10 mouse cellular contexts compared by ENCODE assay signal in genomic region chr8:111561824-111562223, GRCm38 (mm10). TPM values are rescaled to one million over a fixed set of nuclear protein-coding genes. Genes with fewer than 3 reads are reported as not detected.
DNase-seq lines count a peak whose midpoint lies in the region; ATAC-seq and TF ChIP-seq lines count a peak whose summit lies in the region.
"Had no signal": no experiment of that assay in that cellular context is flagged by ENCODE, and none has a peak within 500 bp of the region (broad histone marks: within the 10 kb centered on the region; RNA-seq: fewer than 3 reads in every experiment).

No protein-coding gene starts in this region.

- H3K27ac ChIP-seq in MEL (ENCODE audit: control insufficient read depth, low read depth, low read length), result no peak overlapping the region
- H3K27ac ChIP-seq in heart, postnatal 0 days (ENCODE audit: low read depth), result peak overlapping the region; percentile 83
- H3K27ac ChIP-seq: embryonic facial prominence, embryonic 10.5 days had no signal

- WGBS in heart, postnatal 0 days, result 31% methylated on average over 4 of the region's 4 CpGs

- no peak overlapping the region for H3K9ac ChIP-seq in MEL (ENCODE audit: control insufficient read depth, low read depth, low read length, poor library complexity, severe bottlenecking)
- no peak overlapping the region for H3K9ac ChIP-seq in heart, postnatal 0 days (replicated peaks; ENCODE audit: low read depth, low read length)

- TF ChIP-seq POLR2A in MEL (IDR thresholded peaks at IDR 0.05; ENCODE audit: control insufficient read depth in 1 of 2, insufficient read depth in 1 of 2, low read depth in 1 of 2, low read length in 2 of 2, poor library complexity in 1 of 2), result no peak

- no peak for TF ChIP-seq CTCF in MEL (IDR thresholded peaks at IDR 0.05 in 2 of 3, conservative IDR thresholded peaks at IDR 0.05 in 1 of 3; ENCODE audit: control insufficient read depth in 1 of 3, insufficient read depth in 1 of 3, low read depth in 2 of 3, low read length in 3 of 3, poor library complexity in 1 of 3, severe bottlenecking in 1 of 3)
- no peak for TF ChIP-seq CTCF in heart, postnatal 0 days (IDR thresholded peaks at IDR 0.05; ENCODE audit: low read depth)

- H3K36me3 ChIP-seq in MEL (ENCODE audit: control insufficient read depth in 1 of 2, insufficient read depth in 2 of 2, low read length in 2 of 2), result peaks cover 0 to 42% of the 10 kb centered on the region in 2 experiments; a peak in 2 of 4 replicates
- peaks cover 3% of the 10 kb centered on the region; the same call in 1 of the 2 replicates for H3K36me3 ChIP-seq in heart, postnatal 0 days (replicated peaks; ENCODE audit: control insufficient read depth, insufficient read depth, low read length)

- H3K9me3 ChIP-seq in MEL (replicated peaks; ENCODE audit: insufficient read depth, low read length), result no peaks in the 10 kb centered on the region
- H3K9me3 ChIP-seq in heart, postnatal 0 days (replicated peaks; ENCODE audit: control insufficient read depth, low read length), result no peaks in the 10 kb centered on the region
- H3K9me3 ChIP-seq: embryonic facial prominence, embryonic 10.5 days had no signal

- H3K4me1 ChIP-seq in MEL (ENCODE audit: control insufficient read depth in 1 of 2, insufficient read depth in 2 of 2, low read length in 2 of 2), result peaks cover 33 to 44% of the 10 kb centered on the region in 2 experiments
- H3K4me1 ChIP-seq in heart, postnatal 0 days (ENCODE audit: control insufficient read depth, insufficient read depth), result peaks cover 38% of the 10 kb centered on the region

- TF ChIP-seq RAD21 in MEL (IDR thresholded peaks at IDR 0.05; ENCODE audit: low read depth, low read length), result no peak

- DNase-seq in B cell, adult 2 months, result peak; percentile 63 to 67
- peak; percentile 48 for DNase-seq in MEL (ENCODE audit: low read depth, low spot score)
- peak; percentile 49 for DNase-seq in heart, postnatal 0 days (ENCODE audit: low spot score)
- no peak for DNase-seq in layer of hippocampus, postnatal 25 days (ENCODE audit: extremely low spot score in 1 of 2, low spot score in 1 of 2)
- DNase-seq in layer of hippocampus, adult 18-20 months (ENCODE audit: low spot score in 2 of 2), result no peak
- DNase-seq in left cerebral cortex, postnatal 36 days (ENCODE audit: low spot score in 2 of 2), result no peak
- DNase-seq: gastrocnemius, postnatal 36 days had no signal

- peak overlapping the region; percentile 39 for H3K4me2 ChIP-seq in heart, postnatal 0 days (ENCODE audit: low read depth, low read length)

- intact Hi-C loops in left cerebral cortex, postnatal 36 days (cut with DNase I), result no loop called here

- peak; percentile 62 for ATAC-seq in heart, postnatal 0 days (ENCODE audit: insufficient read depth, low read depth)
- ATAC-seq in megakaryocyte progenitor cell, adult 5-6 weeks (replicated peaks; ENCODE audit: poor library complexity), result peak; percentile 56
- no peak for ATAC-seq in erythroblast, adult 5-6 weeks (replicated peaks; ENCODE audit: low FRiP score, poor library complexity, severe bottlenecking)

- H3K4me3 ChIP-seq in MEL (ENCODE audit: control insufficient read depth in 1 of 2, insufficient read depth in 1 of 2, low read depth in 2 of 2, low read length in 2 of 2), result no peak overlapping the region
- H3K4me3 ChIP-seq in heart, postnatal 0 days (ENCODE audit: low read depth, low read length), result no peak overlapping the region
- H3K4me3 ChIP-seq: embryonic facial prominence, embryonic 10.5 days had no signal

- no peak for TF ChIP-seq EP300 in MEL (IDR thresholded peaks at IDR 0.05; ENCODE audit: low read depth in 1 of 2, low read length in 2 of 2)
- no peak for TF ChIP-seq EP300 in heart, postnatal 0 days (IDR thresholded peaks at IDR 0.05; ENCODE audit: low read depth)

- peaks cover 6% of the 10 kb centered on the region for H3K79me2 ChIP-seq in MEL (ENCODE audit: control insufficient read depth, insufficient read depth, low read length, poor library complexity)

- H3K27me3 ChIP-seq in MEL (ENCODE audit: control insufficient read depth in 1 of 2, insufficient read depth in 2 of 2, low read length in 2 of 2), result no peaks in the 10 kb centered on the region
- no peaks in the 10 kb centered on the region for H3K27me3 ChIP-seq in heart, postnatal 0 days (ENCODE audit: control insufficient read depth, insufficient read depth, low read length)

TF ChIP-seq in MEL, 35 proteins besides CTCF, POLR2A, EP300 and RAD21:
- no peak for TF ChIP-seq MEF2A (IDR thresholded peaks at IDR 0.05; ENCODE audit: extremely low read depth, insufficient replicate concordance, low read depth, low read length, poor library complexity, severe bottlenecking)
- 0 out of 2 replicates have a peak, but pooled peaks have one; percentile 12 for TF ChIP-seq USF1 (IDR thresholded peaks at IDR 0.05; ENCODE audit: low read depth, low read length)

RNA-seq across cellular contexts. Expression of gene Znrf1, which starts 25.9 kb away (rescaled TPM):
- total RNA-seq in MEL (2012; rRNA removed), result 16.6 and 18.4 TPM in 2 replicates
- 10 to 100 TPM in 1 of 2 experiments, not detected in 1; 36.0 TPM for polyA plus RNA-seq in MEL (2012; ENCODE audit: insufficient read depth in 1 of 2, insufficient read length in 2 of 2, low read depth in 1 of 2, low replicate concordance in 2 of 2, missing spikeins in 1 of 2)
- 52.1 and 69.1 TPM in 2 replicates for total RNA-seq in heart, postnatal 0 days (2014; rRNA removed; ENCODE audit: low replicate concordance)
- 13.9 and 15.1 TPM in 2 replicates for polyA plus RNA-seq in heart, postnatal 0 days (2015; fragmentation: Nextera tagmentation; extraction: Ambion mirVana)
- total RNA-seq in megakaryocyte progenitor cell, adult 5-6 weeks (2015), result 71.1 and 76.6 TPM in 2 replicates
- 57.9 and 66.1 TPM in 2 replicates for total RNA-seq in megakaryocyte progenitor cell, adult 5-6 weeks (2017)
- total RNA-seq in layer of hippocampus, postnatal 25 days (2021), result 100 to 1,000 TPM; 106 to 116 TPM
- 100 to 1,000 TPM in 1 of 2 experiments, 10 to 100 TPM in 1; 97.9 to 102 TPM for total RNA-seq in layer of hippocampus, adult 18-20 months (2021)
- total RNA-seq in erythroblast, adult 5-6 weeks (2015; ENCODE audit: low replicate concordance), result 5.8 and 35.1 TPM in 2 replicates
- total RNA-seq in erythroblast, adult 5-6 weeks (2017; ENCODE audit: low replicate concordance), result 7.1 and 14.6 TPM in 2 replicates
- total RNA-seq in left cerebral cortex, postnatal 36 days (2021), result 100 to 1,000 TPM; 154 to 166 TPM

RNA-seq across cellular contexts. Expression of gene Wdr59, which starts 39.9 kb away (rescaled TPM):
- total RNA-seq in MEL (2012; rRNA removed), result 6.5 and 7.4 TPM in 2 replicates
- polyA plus RNA-seq in MEL (2012; ENCODE audit: insufficient read depth in 1 of 2, insufficient read length in 2 of 2, low read depth in 1 of 2, low replicate concordance in 2 of 2, missing spikeins in 1 of 2), result 10 to 100 TPM in 1 of 2 experiments, not detected in 1; 16.6 TPM
- total RNA-seq in heart, postnatal 0 days (2014; rRNA removed; ENCODE audit: low replicate concordance), result 3.2 and 6.5 TPM in 2 replicates
- 2.3 and 2.4 TPM in 2 replicates for polyA plus RNA-seq in heart, postnatal 0 days (2015; fragmentation: Nextera tagmentation; extraction: Ambion mirVana)
- total RNA-seq in megakaryocyte progenitor cell, adult 5-6 weeks (2015), result 4.5 and 6.8 TPM in 2 replicates
- 5.7 and 6.3 TPM in 2 replicates for total RNA-seq in megakaryocyte progenitor cell, adult 5-6 weeks (2017)
- 10 to 100 TPM; 23.5 to 24.8 TPM for total RNA-seq in layer of hippocampus, postnatal 25 days (2021)
- 10 to 100 TPM; 22.4 to 23.5 TPM for total RNA-seq in layer of hippocampus, adult 18-20 months (2021)
- total RNA-seq in erythroblast, adult 5-6 weeks (2015; ENCODE audit: low replicate concordance), result 1.7 and 3.1 TPM in 2 replicates
- 2.0 and 3.3 TPM in 2 replicates for total RNA-seq in erythroblast, adult 5-6 weeks (2017; ENCODE audit: low replicate concordance)
- 10 to 100 TPM; 20.3 to 21.7 TPM for total RNA-seq in left cerebral cortex, postnatal 36 days (2021)

Comparison
In these comparisons a context has a peak if more than half of its experiments do, and no peak if none do; other contexts are left out.
1. DNase-seq: peak in B cell, adult 2 months (2 of 2), MEL (single experiment) and heart, postnatal 0 days (single experiment); none in layer of hippocampus, postnatal 25 days (0 of 2), layer of hippocampus, adult 18-20 months (0 of 2) and left cerebral cortex, postnatal 36 days (0 of 2).